Mouse (Mus musculus) testis, adult 2 months (tissue): ENCODE results near the gene Uts2. TPM values are rescaled to one million over a fixed set of nuclear protein-coding genes. Genes with fewer than 3 reads are reported as not detected.

Experiments
- H3K27ac ChIP-seq: fragments of 200-500 bp; 2 replicates; pipeline ENCODE4 v1.5.1; 2012; ENCODE audit warnings: low read depth, low read length; ENCODE audit not compliant: control insufficient read depth, insufficient read depth
- H3K27me3 ChIP-seq: fragments of 200-500 bp; 2 replicates; pipeline ENCODE4 v1.6.1; 2012; ENCODE audit warnings: mild to moderate bottlenecking, low read length, moderate library complexity; ENCODE audit not compliant: control insufficient read depth, insufficient read depth
- H3K36me3 ChIP-seq: fragments of 200-500 bp; 2 replicates; pipeline ENCODE4 v1.6.1; 2012; ENCODE audit warnings: mild to moderate bottlenecking, low read length; ENCODE audit not compliant: control insufficient read depth, insufficient read depth
- H3K4me1 ChIP-seq: fragments of 200-500 bp; 2 replicates; pipeline ENCODE4 v1.6.1; 2012; ENCODE audit warnings: low read length; ENCODE audit not compliant: control insufficient read depth, insufficient read depth
- H3K4me3 ChIP-seq: fragments of 200-500 bp; 2 replicates; pipeline ENCODE4 v1.5.1; 2012; ENCODE audit warnings: low read depth, mild to moderate bottlenecking, low read length, moderate library complexity, mixed read lengths; ENCODE audit not compliant: control insufficient read depth
- CTCF ChIP-seq: fragments of 200-500 bp; IDR thresholded peaks from 2 replicates; pipeline ENCODE4 v1.5.1; 2012; ENCODE audit warnings: low read depth, mild to moderate bottlenecking, inconsistent platforms, low read length, moderate library complexity; ENCODE audit not compliant: control insufficient read depth, insufficient read depth, insufficient replicate concordance
- POLR2A ChIP-seq: fragments of 200-500 bp; IDR thresholded peaks from 2 replicates; pipeline ENCODE4 v1.6.1; 2012; ENCODE audit warnings: low read depth, mild to moderate bottlenecking, inconsistent platforms, low read length, moderate library complexity; ENCODE audit not compliant: control insufficient read depth
- polyA plus RNA-seq: library from polyadenylated mRNA; depleted of rRNA; stranded (reverse); fragments of >200 nt; gene quantifications from 2 replicates; pipeline ENCODE4 v1.2.3, GENCODE M21; 2012; rRNA removed

Gene Uts2
- polyA plus RNA-seq, 1 experiment = not detected

GRCm38 (mm10) chr4:151043281-151043680 is 46.4 kb downstream of the Uts2 start:
- Histone ChIP-seq H3K36me3 (peaks cover 3% of the 10 kb centered on the region), H3K4me1 (peaks cover 10% of the 10 kb centered on the region), H3K27ac (0 out of 2 replicates have a peak overlapping the region, but pooled peaks have one; percentile 87), H3K27me3 (no peaks in the 10 kb centered on the region), H3K4me3 (no peak overlapping the region)
- TF ChIP-seq POLR2A (no peak), CTCF (no peak)

GRCm38 (mm10) chr4:151044037-151044943 is 47.4 kb downstream of the Uts2 start, which contains the start of gene Per3:
Gene Per3 (minus strand): TSS chr4:151044665.
- H3K27me3 ChIP-seq = no peaks in the 10 kb centered on the region
- TF ChIP-seq POLR2A = peak; percentile 71
- no peak for TF ChIP-seq CTCF
- H3K4me3 ChIP-seq = peak within 1 kb of the TSS; percentile 92
- H3K4me1 ChIP-seq = peaks cover 10% of the 10 kb centered on the region
- H3K27ac ChIP-seq = peak within 1 kb of the TSS; percentile 87
- H3K36me3 ChIP-seq = peaks cover 1% of the 10 kb centered on the region; the same call in 1 of the 2 replicates

DNA sequence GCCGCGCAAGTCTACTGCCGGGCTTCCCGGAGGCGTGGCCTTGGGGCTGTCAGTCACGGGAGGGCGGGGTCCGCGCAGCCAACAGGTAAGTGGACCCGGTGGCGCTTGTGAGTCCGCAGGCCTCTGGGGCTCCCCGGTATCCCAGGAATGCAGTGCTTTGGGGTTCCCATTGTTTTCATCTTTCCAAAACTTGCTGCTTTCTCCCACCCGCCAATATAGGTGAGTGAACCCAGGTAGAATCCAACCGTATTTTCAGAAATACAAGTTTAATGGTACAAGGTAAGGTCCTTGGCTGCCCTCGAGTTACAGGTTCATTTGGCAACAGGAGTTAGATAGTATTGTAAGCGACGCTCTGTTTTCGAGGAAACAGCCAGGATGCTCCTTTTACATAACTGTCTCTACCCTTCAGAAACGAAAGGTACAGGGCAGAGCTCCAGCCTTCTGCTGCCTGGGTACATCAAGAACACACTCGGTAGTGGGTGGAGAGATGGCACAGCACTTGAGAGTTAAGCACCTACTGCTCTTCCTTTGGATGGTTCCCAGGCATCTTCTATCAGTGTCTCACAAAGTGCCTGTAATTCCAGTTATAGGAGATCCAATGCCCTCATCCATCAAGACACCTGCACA is 48.2 kb downstream of the Uts2 start:
- H3K36me3 ChIP-seq = peaks cover 1% of the 10 kb centered on the region; the same call in 1 of the 2 replicates
- H3K27me3 ChIP-seq = no peaks in the 10 kb centered on the region
- H3K27ac ChIP-seq = peak overlapping the region; percentile 77
- H3K4me3 ChIP-seq = peak overlapping the region; percentile 86
- no peak for TF ChIP-seq POLR2A
- no peak for TF ChIP-seq CTCF
- H3K4me1 ChIP-seq = peaks cover 10% of the 10 kb centered on the region

GRCm38 (mm10) chr4:151046524-151046923 is 49.6 kb downstream of the Uts2 start:
- Histone ChIP-seq H3K27me3 (no peaks in the 10 kb centered on the region), H3K36me3 (peaks cover 1% of the 10 kb centered on the region; the same call in 1 of the 2 replicates), H3K4me3 (no peak overlapping the region), H3K4me1 (peaks cover 10% of the 10 kb centered on the region), H3K27ac (no peak overlapping the region)
- TF ChIP-seq POLR2A = no peak
- TF ChIP-seq CTCF = no peak

GRCm38 (mm10) chr4:151051162-151051561 is 54.3 kb downstream of the Uts2 start:
- Histone ChIP-seq H3K36me3 (peaks cover 4% of the 10 kb centered on the region; the same call in 1 of the 2 replicates), H3K27me3 (no peaks in the 10 kb centered on the region), H3K27ac (no peak overlapping the region), H3K4me1 (no peaks in the 10 kb centered on the region), H3K4me3 (no peak overlapping the region)
- TF ChIP-seq CTCF (no peak), POLR2A (no peak)

Other genes starting within 250 kb of the Uts2 start
- gene Errfi1, start 143.2 kb upstream of the Uts2 start, polyA plus RNA-seq = 10.6 and 11.2 TPM in 2 replicates
- gene Park7, start 82.7 kb upstream of the Uts2 start, polyA plus RNA-seq = 88.1 and 92.3 TPM in 2 replicates
- gene Tnfrsf9, start 82.5 kb upstream of the Uts2 start, polyA plus RNA-seq = 1.9 and 3.1 TPM in 2 replicates
- gene Per3, start 47.6 kb downstream of the Uts2 start, polyA plus RNA-seq = 5.7 and 6.5 TPM in 2 replicates
- gene Vamp3, start 60.9 kb downstream of the Uts2 start, polyA plus RNA-seq = 39.9 and 47.1 TPM in 2 replicates
- not detected in 2 replicates for gene Gm13090, start 92.5 kb downstream of the Uts2 start, polyA plus RNA-seq